Mouse (Mus musculus): Measurements from ENCODE around the gene Dlg5. TPM values are rescaled to one million over a fixed set of nuclear protein-coding genes. Genes with fewer than 3 reads are reported as not detected.

Dlg5 gene
- polyA plus RNA-seq, 1 experiment: 5.2 TPM

- Histone ChIP-seq H3K4me3 (replicated peaks; ENCODE audit: control insufficient read depth, low read depth, low read length) (no peak overlapping the region), H3K4me1 (ENCODE audit: control insufficient read depth, insufficient read depth, low read length) (no peaks in the 10 kb centered on the region), H3K27ac (ENCODE audit: control insufficient read depth, insufficient read depth, low read depth, low read length, poor library complexity) (no peak overlapping the region)
- TF ChIP-seq POLR2A (IDR thresholded peaks at IDR 0.05; ENCODE audit: borderline replicate concordance, control insufficient read depth, low read depth, low read length) (no peak), CTCF (IDR thresholded peaks at IDR 0.05; ENCODE audit: control insufficient read depth, insufficient read depth, low read length) (no peak)
- WGBS: 40% methylated on average over 5 of the region's 5 CpGs
These were observed 32.9 kb downstream of the Dlg5 start for GRCm38 (mm10) chr14:24212861-24213260.

DNA sequence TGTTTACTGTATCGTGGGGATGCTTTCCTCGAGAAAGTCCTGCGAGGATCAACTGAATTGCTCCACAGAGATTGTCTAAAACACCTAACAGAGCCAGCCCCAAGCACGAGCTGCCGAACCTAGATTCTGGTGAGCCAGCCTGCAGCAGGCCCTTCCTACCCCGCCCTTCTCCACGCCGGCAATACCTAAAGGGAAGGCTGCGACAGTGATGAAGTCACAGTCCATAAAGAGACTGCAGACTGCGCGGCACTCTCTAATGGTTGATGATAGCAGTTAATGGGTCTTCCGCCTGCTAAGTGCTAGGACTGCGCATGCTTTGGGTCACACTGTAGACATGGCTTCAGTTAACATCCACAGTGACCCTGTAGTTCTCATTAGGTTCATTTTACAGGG, 38.4 kb downstream of the Dlg5 start:
- no peak for TF ChIP-seq POLR2A (IDR thresholded peaks at IDR 0.05; ENCODE audit: borderline replicate concordance, control insufficient read depth, low read depth, low read length)
- TF ChIP-seq CTCF (IDR thresholded peaks at IDR 0.05; ENCODE audit: control insufficient read depth, insufficient read depth, low read length): no peak
- Histone ChIP-seq H3K4me1 (ENCODE audit: control insufficient read depth, insufficient read depth, low read length) (no peaks in the 10 kb centered on the region), H3K4me3 (replicated peaks; ENCODE audit: control insufficient read depth, low read depth, low read length) (no peak overlapping the region), H3K27ac (ENCODE audit: control insufficient read depth, insufficient read depth, low read depth, low read length, poor library complexity) (no peak overlapping the region)
- 49% methylated on average over 13 of the region's 13 CpGs for WGBS

GRCm38 (mm10) chr14:24206736-24207359, 38.9 kb downstream of the Dlg5 start:
- WGBS: 43% methylated on average over 12 of the region's 12 CpGs
- no peaks in the 10 kb centered on the region for H3K4me1 ChIP-seq (ENCODE audit: control insufficient read depth, insufficient read depth, low read length)
- TF ChIP-seq POLR2A (IDR thresholded peaks at IDR 0.05; ENCODE audit: borderline replicate concordance, control insufficient read depth, low read depth, low read length) (no peak), CTCF (IDR thresholded peaks at IDR 0.05; ENCODE audit: control insufficient read depth, insufficient read depth, low read length) (no peak)
- H3K4me3 ChIP-seq (replicated peaks; ENCODE audit: control insufficient read depth, low read depth, low read length): no peak overlapping the region
- H3K27ac ChIP-seq (ENCODE audit: control insufficient read depth, insufficient read depth, low read depth, low read length, poor library complexity): no peak overlapping the region

DNA sequence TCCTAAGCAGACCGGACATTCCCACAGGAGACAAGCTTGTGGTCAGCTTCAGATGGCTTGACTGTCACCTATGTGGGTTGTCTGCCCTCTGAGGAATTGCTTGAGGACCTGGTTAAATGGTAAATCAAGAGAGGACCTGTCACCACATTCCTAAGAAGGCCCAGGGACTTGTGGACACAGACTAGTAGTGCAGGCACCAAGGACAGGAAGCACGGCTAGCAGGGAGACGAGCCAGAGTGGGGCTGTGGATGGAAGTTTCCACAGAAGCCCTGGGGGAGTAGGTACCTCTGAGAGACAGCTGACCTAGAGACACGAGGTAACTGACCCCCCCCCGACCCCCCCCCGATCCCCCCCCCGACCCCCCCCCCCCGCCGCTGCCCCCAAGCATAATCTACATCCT, 39.4 kb downstream of the Dlg5 start:
- TF ChIP-seq POLR2A (IDR thresholded peaks at IDR 0.05; ENCODE audit: borderline replicate concordance, control insufficient read depth, low read depth, low read length) (no peak), CTCF (IDR thresholded peaks at IDR 0.05; ENCODE audit: control insufficient read depth, insufficient read depth, low read length) (no peak)
- WGBS: 18% methylated on average over 9 of the region's 9 CpGs
- no peak overlapping the region for H3K4me3 ChIP-seq (replicated peaks; ENCODE audit: control insufficient read depth, low read depth, low read length)
- H3K27ac ChIP-seq (ENCODE audit: control insufficient read depth, insufficient read depth, low read depth, low read length, poor library complexity): no peak overlapping the region
- no peaks in the 10 kb centered on the region for H3K4me1 ChIP-seq (ENCODE audit: control insufficient read depth, insufficient read depth, low read length)

GRCm38 (mm10) chr14:24205281-24205871, 40.3 kb downstream of the Dlg5 start:
- H3K4me1 ChIP-seq (ENCODE audit: control insufficient read depth, insufficient read depth, low read length): no peaks in the 10 kb centered on the region
- H3K27ac ChIP-seq (ENCODE audit: control insufficient read depth, insufficient read depth, low read depth, low read length, poor library complexity): no peak overlapping the region
- TF ChIP-seq CTCF (IDR thresholded peaks at IDR 0.05; ENCODE audit: control insufficient read depth, insufficient read depth, low read length) (no peak), POLR2A (IDR thresholded peaks at IDR 0.05; ENCODE audit: borderline replicate concordance, control insufficient read depth, low read depth, low read length) (no peak)
- 34% methylated on average over 6 of the region's 6 CpGs for WGBS
- H3K4me3 ChIP-seq (replicated peaks; ENCODE audit: control insufficient read depth, low read depth, low read length): no peak overlapping the region

DNA sequence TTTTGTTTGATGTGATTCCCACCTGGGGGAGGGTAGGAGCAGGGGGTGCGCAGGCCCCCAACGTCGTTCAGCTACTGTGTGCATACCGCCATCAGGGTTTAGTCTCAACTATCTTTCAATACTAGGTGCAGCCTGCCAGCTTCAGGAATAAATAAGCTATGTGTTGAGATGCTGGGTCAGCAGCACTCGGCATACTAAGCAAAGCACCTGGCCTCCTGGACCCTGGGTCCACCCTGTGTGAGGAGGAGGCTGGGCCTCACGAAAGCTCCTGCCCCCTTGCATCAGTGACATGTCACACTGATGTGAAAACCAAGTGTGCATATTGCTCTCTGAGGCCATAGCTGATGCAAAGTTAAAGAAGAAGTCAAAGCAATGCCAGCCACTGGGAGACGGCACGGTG, 42.5 kb downstream of the Dlg5 start:
- no peak overlapping the region for H3K4me3 ChIP-seq (replicated peaks; ENCODE audit: control insufficient read depth, low read depth, low read length)
- TF ChIP-seq POLR2A (IDR thresholded peaks at IDR 0.05; ENCODE audit: borderline replicate concordance, control insufficient read depth, low read depth, low read length): no peak
- no peak for TF ChIP-seq CTCF (IDR thresholded peaks at IDR 0.05; ENCODE audit: control insufficient read depth, insufficient read depth, low read length)
- no peak overlapping the region for H3K27ac ChIP-seq (ENCODE audit: control insufficient read depth, insufficient read depth, low read depth, low read length, poor library complexity)
- H3K4me1 ChIP-seq (ENCODE audit: control insufficient read depth, insufficient read depth, low read length): no peaks in the 10 kb centered on the region
- 89% methylated on average over 8 of the region's 8 CpGs for WGBS

DNA sequence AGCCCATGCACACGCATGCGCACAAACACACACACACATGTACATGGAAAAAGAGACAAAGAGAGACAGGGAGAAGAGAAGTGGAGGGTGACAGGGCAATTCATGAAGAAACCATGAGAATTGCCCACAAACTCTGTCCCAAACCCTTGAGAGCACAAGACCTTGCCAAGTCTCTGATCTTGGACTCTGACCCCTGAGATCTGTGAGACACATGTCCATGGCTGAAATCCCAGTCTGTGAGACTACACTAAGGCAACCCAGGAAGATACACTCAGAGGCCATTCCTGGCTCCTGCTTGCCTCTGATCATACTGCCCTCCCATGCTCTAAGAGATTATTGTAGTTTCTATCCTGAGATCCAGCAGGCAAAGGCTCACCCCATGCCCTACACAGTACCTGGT, 44.9 kb downstream of the Dlg5 start:
- 87% methylated on average over 2 of the region's 2 CpGs for WGBS
- no peak overlapping the region for H3K4me3 ChIP-seq (replicated peaks; ENCODE audit: control insufficient read depth, low read depth, low read length)
- no peaks in the 10 kb centered on the region for H3K4me1 ChIP-seq (ENCODE audit: control insufficient read depth, insufficient read depth, low read length)
- H3K27ac ChIP-seq (ENCODE audit: control insufficient read depth, insufficient read depth, low read depth, low read length, poor library complexity): no peak overlapping the region
- TF ChIP-seq CTCF (IDR thresholded peaks at IDR 0.05; ENCODE audit: control insufficient read depth, insufficient read depth, low read length): no peak
- no peak for TF ChIP-seq POLR2A (IDR thresholded peaks at IDR 0.05; ENCODE audit: borderline replicate concordance, control insufficient read depth, low read depth, low read length)

- WGBS: 65% methylated on average over 6 of the region's 6 CpGs
- TF ChIP-seq POLR2A (IDR thresholded peaks at IDR 0.05; ENCODE audit: borderline replicate concordance, control insufficient read depth, low read depth, low read length) (no peak), CTCF (IDR thresholded peaks at IDR 0.05; ENCODE audit: control insufficient read depth, insufficient read depth, low read length) (no peak)
- Histone ChIP-seq H3K4me3 (replicated peaks; ENCODE audit: control insufficient read depth, low read depth, low read length) (no peak overlapping the region), H3K27ac (ENCODE audit: control insufficient read depth, insufficient read depth, low read depth, low read length, poor library complexity) (no peak overlapping the region), H3K4me1 (ENCODE audit: control insufficient read depth, insufficient read depth, low read length) (no peaks in the 10 kb centered on the region)
These were observed 46.0 kb downstream of the Dlg5 start for GRCm38 (mm10) chr14:24199732-24200131.
